Mouse (Mus musculus): Measurements from ENCODE around the gene Pcdh7.

Gene Pcdh7

DNA sequence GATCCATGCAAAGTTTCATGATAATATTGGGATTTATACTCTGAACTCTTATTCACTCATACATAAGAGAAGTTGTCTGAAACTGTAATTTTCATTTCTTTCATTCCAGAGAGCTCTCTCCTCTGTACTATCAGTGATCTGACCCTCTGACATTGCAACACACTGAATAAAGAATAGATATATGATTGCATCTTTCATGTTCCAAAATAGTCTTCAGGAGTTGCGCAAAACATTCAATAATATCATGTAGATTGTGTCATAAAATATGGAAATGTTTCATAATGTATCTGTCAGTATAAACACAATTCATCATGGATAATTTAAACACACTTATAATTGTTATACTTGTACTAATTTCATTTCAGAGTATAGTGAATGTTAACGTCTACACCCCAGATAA is 216.9 kb downstream of the Pcdh7 start:
- no peak for DNase-seq

DNA sequence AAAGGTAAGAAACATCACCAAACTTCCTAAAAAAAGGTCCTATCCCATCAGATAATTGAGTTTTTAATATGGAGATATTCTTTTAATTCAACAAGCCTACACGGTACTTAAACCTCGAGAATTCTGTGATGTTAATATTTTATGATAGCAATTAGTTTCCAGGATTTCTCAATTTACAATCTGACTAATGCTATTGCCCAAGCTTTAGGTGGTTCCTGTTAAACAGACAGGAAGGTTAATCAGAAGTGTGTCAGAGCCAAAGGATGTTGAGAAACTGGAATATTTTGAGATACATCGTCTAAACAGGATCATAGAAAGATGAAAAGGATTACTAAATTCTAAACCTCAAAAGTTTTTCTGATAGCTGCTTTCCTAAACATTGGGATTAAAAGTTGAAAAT is 222.7 kb downstream of the Pcdh7 start:
- DNase-seq: no peak

DNA sequence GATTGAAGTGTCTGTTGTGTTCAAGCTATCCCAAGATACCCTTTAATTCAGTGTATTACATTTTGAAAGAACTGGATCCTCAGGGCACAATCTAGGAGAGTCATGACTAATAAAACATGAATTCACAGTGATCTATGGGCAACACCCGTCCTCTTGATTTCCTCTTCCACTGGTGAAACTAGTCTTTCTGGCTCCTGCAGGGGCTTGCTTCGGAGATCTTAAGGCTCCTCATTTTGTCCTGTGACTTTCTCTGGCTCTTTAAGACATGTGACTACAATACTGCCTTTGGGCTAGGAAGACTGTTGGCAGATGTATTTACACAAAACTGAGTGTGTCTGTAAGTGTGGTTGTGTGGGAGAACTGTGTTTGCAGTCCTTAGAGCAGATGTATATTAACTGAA is 225.4 kb downstream of the Pcdh7 start:
- DNase-seq: no peak

DNA sequence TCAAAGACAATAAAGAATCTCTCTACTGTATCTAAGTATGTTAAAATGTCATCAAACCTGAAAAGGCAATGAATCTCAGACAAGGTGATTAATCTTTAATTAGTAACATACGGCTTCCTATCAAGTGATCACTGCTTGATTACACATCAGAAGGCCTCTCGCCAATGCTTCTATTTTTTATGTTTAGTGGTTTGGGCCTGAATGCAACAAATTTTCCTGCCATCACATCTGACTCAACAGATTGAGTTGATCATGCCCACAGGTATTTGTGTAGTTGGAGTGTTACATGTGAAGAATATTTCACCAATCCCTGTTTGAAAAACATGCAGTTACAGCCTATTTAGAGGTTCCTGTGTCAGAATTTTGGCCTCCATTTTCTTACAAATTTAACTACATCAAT is 225.8 kb downstream of the Pcdh7 start:
- no peak for DNase-seq

DNA sequence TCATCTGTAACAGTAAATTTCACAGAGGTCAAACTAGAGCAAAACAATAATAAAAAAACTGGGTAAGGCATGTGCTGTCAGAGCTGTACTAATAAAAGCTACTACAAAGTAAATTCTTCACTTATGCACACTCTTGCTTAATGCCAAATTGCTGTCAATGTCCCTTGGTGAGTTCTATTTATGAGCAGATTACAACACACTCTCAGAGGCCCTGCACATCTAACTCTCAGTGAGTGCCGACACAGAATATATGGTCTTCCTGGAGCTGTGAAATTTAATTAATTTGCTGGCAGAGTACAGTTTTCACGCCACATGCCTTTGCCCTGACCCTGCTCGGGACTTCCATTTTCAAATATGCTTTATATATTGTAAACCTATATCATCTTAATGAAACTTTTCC is 227.7 kb downstream of the Pcdh7 start:
- DNase-seq: no peak

DNA sequence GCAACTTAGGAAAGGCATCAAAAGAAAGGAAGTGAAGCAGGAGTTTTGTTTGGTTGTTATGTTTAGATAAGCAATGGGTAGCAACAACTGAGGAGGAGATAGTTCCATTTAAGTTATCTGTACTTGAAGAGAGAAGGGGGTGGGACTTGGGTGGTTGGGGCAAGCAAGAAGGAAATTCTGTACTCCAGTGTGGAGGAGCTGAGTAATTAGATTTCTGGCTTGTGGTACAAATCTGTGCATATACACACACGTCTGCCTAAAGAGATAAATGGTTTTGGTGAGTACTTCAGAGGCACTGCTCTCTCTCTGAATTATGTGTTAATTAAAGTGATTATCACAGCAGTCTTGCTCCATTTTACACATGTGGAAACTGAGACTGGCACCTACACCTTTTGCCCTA is 241.6 kb downstream of the Pcdh7 start:
- DNase-seq: no peak

DNA sequence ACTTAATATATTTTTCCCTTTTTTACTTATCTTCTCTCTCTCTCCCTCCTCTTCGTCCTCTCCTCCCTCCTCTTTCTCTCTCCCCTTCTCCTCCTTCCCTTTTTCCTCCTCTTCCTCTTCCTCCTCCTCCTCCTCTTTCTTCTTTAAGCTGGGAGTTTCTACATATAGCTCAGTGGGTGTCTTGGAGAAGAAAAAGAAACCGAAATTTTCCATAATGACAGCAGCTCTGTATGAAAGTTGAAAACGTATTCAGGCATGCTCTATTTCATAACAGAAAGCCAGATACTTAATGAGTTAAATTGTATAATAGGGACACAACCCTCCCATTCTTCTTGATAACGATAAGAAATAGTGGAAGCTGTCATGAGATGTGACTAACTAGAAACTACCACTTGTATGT is 246.0 kb downstream of the Pcdh7 start:
- DNase-seq: no peak

DNA sequence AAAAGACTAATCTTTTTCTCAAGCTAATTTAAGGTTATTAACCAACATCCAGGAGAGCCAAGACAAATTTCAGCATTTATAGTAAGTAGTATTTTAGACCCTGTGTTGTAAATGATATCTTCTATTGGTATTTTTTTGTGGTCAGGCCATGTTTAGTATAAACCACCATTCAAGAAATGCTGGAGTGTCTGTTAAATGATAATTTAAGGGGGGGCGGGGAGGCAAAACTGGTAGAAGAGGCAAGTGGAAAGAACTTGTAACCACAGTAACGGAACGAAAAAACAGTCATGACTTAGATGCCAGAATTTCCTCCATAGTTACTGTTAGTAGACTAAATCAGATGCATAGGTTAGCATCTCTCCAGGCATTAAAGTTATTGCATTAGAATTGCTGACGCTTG is 246.4 kb downstream of the Pcdh7 start:
- DNase-seq: no peak

DNA sequence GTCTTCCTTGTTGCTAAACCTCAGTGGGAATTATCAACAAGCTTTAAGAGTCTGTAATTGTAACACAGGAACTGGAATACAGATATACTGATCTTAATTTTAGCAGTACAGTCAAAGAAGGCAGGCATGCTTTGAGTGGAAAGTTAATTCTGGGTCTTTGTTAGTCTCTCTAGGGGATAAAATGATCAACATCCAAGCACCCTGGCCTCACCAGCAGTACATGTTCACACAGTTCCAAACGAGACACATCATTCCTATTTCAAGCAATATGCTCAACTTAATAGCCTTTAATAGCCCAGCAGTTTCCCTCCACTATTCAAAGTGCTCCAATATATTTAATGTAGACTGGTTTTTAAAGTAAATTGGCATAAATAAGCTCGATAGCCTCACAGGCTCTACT is 275.8 kb downstream of the Pcdh7 start:
- no peak for DNase-seq

DNA sequence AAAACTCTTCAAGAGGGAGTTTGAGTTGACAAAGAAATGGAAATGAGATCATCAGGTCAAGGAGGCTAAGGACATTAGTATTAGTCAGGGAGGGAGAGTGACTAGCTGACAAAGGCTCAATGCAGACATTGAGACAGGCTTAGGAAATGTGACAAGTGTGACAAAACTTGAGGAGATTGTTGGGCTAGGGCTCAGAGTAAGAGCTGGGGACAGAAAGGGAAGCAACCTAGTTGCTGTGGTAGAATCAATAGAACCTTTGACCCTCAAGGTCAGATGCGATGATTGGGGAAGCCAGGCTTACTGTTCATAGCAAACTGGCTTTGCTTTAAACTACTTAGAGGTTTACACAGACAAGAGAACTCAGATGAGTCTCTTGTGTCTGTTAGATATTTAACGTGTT is 303.6 kb downstream of the Pcdh7 start:
- no peak for DNase-seq

DNA sequence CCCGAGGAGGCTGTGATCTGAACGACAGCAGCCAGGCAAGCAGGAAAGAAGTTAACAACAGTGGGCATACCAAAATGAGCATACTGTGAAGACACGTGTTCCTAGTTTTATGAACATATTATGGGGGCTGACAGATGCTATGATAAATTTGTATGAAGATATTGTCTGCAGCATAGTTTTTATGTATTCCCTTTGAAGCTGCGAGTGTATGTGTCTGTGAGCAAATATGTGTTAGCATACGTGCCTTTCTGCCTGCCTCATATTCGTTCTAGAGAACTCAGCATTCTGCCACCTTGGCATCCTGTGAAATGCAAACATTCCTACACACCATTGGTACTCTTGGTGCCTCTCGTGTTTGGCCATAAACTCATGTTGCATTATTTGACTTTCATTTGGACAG is 307.4 kb downstream of the Pcdh7 start:
- no peak for DNase-seq

DNA sequence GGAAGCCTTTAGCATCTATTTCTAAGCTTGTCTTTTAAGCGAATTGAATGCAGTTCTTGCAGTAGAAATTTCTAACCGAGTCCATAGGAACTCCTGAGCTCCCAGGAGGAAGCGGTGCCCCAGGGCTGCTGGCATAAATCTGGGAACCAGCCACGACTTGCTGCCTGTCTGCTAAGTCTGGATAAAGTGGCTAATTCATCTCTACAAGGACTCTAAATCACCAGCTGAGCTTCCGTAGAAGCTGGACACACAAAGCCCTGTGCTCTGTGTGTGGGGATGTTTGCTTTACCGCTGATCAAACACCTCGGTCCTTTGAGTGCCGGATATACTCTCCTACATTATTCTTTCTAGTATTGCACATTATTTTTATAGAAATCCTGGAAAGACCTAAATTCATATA is 308.0 kb downstream of the Pcdh7 start:
- no peak for DNase-seq

DNA sequence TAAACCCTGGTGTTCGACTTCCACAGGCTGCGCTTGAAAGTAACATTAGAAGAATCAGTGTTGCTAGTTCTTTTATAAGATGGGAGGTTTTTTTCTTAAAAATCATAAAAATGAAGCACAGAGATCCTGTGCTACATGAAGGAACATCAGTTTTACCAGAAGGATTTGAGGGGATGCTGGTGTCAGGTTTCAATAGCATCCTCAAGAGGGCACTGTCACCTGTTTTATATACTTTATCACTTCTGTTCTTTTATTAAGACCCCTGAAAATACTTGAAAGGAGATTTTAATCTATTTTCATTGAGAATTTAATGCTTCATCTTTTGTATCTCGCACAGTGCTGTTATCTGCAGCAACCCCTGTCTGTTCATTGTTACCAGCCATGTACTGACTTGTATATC is 322.1 kb downstream of the Pcdh7 start:
- DNase-seq: no peak

DNA sequence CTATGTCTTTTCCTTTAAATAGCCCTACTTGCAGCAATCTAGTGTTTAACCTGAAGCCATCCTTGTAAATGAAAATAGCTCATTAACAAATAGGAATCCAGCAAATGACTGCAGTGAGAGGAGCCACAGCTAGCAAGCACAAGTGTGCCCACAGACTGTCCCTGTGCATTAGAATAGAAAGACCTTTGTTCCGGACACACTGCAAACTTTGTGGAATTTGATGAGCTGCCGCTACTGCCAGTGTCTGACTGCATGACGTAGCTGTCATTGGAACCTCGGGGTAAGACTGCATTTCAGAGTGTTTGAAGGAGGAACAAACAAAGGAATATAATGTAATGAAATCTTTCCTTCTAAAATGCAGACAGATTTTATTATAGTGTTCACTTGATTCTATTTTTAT is 326.4 kb downstream of the Pcdh7 start:
- peak; percentile 2 for DNase-seq

DNA sequence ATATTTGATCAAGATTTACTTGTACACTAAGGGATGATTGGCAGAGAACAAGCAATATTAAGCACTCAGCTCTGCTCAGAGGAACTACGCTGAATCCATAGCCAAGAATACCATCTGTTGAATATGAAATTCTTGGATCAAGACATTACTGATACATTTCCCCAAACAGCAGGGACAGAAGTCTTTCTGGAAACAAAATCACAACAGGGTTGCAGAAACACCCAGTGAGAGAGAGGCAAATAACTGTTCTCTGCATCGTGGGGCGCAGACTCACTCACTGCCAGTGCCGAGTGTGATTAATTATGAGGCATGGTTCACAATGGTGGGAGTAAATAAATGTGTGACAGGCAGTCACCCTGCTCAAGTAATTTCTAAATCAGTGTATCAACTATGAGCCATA is 363.3 kb downstream of the Pcdh7 start:
- no peak for DNase-seq

DNA sequence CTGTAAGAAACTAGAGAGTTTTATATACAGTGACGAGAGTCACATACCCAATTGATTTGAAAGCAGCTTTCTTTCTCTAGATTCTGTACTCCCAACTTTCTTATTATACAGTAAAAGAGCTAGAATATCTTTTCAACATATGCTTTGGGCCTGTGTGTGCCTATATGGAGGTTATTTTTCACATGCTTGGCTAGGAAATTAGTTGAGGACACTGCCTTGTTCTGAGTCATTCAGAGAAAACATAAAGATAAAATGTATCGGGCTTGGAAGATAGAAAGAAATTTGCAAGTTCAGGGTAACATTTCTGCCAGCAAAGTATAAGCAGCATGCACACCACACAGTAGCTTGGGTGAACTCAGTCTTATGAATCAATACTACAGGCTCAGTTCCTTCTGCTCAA is 364.5 kb downstream of the Pcdh7 start:
- DNase-seq: no peak

DNA sequence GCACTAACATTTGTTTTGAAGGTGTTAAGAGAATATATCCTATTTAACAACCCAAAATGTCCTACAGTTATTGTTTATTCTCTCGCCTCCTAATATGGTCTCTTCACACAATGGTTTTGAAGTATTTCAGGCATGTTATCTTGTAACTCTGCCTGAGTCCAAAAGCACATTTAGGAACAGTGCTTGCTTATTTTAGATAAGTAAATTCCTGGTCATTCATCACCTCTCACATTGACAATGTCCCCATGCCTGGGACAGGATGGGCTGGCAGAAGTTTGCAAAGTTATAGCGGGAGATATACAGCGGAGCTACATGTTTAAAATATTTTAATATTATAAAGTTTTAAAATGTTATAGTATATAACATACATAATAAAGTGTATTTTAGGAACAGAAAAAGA is 365.3 kb downstream of the Pcdh7 start:
- no peak for DNase-seq

DNA sequence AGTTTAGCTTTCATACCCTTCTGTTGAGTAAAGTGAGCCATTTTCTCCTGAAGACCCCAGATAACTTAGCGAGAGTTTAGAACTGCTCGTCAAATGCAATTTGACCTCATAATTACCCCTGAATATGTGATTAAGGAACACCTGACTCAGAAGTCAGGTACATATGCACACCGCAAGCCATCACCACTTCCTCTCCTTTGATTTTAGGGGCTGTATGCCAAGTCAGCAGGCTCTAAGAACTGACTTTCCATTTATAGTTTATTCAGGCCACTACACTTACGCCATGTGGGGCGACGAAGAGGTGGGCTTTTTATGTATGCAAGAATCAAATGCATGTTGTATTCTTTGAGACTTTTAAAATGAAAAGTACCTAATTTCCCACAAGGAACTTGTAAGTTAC is 366.2 kb downstream of the Pcdh7 start:
- no peak for DNase-seq

DNA sequence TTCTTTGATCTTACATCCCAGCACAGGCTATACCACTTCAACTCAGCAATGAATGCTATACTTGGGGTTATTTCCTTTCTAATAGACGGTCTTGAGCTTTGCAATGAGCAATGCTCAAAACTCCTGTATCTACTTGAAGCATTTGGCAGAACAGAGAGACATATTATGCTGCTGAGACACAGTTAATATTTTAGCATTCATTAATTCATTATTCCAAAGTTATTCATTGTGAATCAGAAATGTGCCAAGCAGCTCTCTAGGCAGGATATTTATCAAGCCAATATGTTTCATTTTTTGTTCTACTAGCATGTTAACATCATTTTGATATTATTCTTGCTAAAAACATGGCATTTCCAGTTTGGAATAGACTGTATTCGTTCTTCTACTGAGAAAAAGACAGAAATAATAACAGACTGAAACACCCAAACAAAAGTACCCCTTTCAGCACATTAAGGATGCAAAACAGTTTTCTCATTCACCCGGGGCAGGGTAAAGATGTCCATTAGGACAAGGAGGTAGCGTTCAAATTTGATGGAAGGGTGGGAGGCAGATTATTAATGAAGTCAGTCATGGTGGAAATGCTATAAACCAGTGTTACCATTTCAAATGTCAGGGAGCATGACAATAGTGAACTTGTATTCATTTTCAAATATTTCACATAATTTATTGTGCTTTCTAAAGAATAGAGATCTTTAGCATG is 391.0 kb downstream of the Pcdh7 start:
- no peak for DNase-seq

DNA sequence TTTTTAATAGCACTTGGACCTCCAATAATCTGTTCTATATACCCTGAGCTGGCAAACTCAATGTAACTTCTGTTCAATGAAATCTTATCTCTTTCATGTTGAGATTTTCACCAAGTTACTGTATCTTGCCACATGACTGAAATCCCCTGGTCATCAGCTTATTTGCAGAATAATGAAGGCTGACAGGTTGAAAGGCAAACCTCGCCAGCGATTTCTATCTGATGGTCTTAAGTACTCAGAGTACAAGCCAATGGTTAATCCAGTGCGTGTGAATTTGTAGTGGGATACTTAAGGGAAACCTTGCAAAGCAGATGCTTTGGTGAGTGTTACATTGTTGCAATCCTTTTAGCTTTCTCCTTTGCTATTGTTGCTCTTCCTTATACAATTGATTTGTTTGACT is 398.3 kb downstream of the Pcdh7 start:
- DNase-seq: no peak

DNA sequence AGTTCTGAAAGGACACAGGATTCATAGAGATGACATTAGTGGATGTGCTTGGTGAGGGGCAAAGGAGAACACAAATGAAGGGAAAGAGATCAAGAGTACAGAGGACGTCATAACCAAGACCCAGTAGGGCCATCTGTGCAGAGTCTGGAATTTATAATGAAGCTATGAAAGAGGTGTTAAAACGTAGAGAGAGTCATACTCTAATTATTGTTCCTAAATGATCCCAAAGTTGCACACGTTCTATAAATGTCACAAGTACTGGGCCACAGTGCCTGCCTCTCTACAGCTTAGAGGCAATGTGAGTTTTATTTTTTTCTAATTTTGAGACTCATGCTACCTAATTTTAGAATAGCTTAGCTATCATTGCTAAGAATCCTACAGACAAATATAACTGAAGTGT is 400.1 kb downstream of the Pcdh7 start:
- no peak for DNase-seq

DNA sequence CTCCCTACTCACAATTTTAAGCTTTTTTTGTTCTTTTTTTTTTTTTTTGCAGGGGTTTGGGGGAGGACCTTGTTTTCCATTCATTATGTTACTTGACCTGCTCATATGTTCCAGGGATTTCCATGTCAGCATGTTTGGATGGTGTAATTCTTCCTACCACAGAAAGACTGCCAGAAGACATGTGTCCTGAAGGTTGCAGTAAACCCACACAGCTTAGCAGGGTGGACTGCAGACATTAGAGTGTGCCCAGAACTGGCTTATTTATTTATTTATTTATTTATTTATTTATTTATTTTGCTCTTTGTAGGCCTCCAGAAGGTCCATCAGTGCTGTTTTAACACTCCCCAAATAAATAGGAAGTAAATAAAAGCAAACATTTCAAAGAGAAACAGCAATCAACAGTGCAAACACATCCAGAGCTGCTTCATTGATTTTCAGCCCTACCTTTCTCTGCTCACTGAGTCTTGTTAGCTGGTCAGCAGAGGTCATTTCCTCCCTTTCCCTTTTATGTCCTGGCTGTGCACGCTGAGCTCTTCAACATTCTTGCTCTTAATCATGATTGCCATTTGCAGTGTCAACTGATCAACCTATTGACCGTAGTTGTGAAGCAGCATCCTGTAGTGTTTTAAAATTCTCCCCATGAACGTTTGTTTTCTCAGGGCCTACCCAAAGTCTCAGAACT is 401.3 kb downstream of the Pcdh7 start:
- DNase-seq: no peak

DNA sequence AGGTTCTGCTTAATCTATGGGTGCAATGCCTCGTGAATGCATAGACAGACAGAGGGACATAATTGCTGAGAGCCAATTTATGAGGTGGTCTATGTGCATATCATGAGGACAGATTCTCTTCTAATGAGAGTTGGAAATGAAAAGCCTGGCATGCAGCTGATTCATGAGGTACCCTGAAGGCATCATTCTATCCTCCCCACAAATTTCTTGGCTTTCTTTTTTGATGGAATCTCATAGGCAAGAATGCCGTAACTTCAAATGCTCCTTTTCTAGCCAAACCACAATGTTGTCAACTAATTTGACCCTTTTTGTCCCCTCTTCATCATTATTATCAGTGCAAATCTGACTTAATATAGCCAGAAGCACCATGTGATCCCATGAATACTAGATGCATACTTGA is 426.1 kb downstream of the Pcdh7 start:
- no peak for DNase-seq

DNA sequence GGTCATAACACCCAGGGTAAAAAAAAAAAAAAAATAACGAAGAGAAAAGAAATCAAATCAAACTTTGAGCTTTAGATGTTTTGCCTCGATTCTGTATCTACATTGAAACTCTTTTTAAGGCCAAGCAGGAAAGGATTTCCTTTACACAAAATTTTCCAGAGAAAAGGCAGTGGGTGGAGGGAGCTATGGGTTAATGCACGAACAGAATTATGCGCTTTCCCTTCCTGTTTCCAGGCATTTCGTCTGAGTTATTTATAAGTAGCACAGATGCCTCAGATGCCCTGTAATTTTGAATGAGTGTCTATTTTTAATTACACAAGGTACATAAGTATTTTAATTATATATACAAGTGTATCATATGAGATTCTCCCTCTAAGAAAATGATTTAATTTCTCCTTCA is 436.2 kb downstream of the Pcdh7 start:
- no peak for DNase-seq

DNA sequence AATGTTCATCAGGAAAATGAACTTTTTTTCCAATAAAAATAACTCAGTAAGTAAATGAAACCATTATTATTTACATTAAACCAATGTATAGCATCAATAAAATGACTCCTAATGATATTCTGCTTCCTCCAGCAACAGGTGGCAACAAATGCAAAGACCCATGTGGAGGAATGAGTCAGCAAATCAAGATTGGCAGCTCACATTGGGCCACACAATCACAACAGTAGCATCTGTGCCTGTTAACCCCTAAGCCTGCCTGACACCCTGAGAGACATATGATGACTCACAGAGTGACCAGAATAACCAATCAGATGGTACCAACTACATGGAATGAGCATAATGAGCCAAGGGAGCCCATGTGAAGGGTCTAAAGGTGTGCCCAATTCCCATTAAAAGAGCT is 454.5 kb downstream of the Pcdh7 start:
- DNase-seq: no peak
